Mouse (Mus musculus) liver, embryonic 11.5 days (tissue): ENCODE measurements around the gene Rfesd. TPM values are rescaled to one million over a fixed set of nuclear protein-coding genes. Genes with fewer than 3 reads are reported as not detected.
A peak's percentile ranks its signal among the peaks of the same experiment; 100 is the strongest.

Source experiments
- ATAC-seq: fragments of 200-750 bp; cut with Nextera tagmentation; replicated peaks from 2 replicates; pipeline ENCODE4 v1.8.0; 2017; ENCODE audit warnings: moderate number of reproducible peaks, mild to moderate bottlenecking, moderate TSS enrichment, moderate library complexity; ENCODE audit not compliant: low FRiP score
- DNase-seq: peaks from one replicate; pipeline ENCODE4 v3.0.0-alpha.2; 2017; ENCODE audit warnings: low spot score
- H3K27ac ChIP-seq: fragments of 300-500 bp; sonication (generic); 2 replicates; pipeline ENCODE4 v1.5.1; 2014; ENCODE audit warnings: mild to moderate bottlenecking, low read depth, low read length, control low read depth
- H3K27me3 ChIP-seq: fragments of 300-500 bp; sonication (generic); replicated peaks from 2 replicates; pipeline ENCODE4 v1.6.1; 2014; ENCODE audit warnings: low read length, mixed read lengths; ENCODE audit not compliant: control insufficient read depth, insufficient read depth
- H3K36me3 ChIP-seq: fragments of 300-500 bp; sonication (generic); 2 replicates; pipeline ENCODE4 v1.6.1; 2014; ENCODE audit warnings: mild to moderate bottlenecking, low read length, moderate library complexity, mixed read lengths; ENCODE audit not compliant: control insufficient read depth, insufficient read depth
- H3K4me1 ChIP-seq: fragments of 300-500 bp; sonication (generic); replicated peaks from 2 replicates; pipeline ENCODE4 v1.6.1; 2014; ENCODE audit warnings: low read length, mixed read lengths; ENCODE audit not compliant: control insufficient read depth, insufficient read depth
- H3K4me2 ChIP-seq: fragments of 300-500 bp; sonication (generic); 2 replicates; pipeline ENCODE4 v1.6.1; 2014; ENCODE audit warnings: mild to moderate bottlenecking, control low read depth, moderate library complexity
- H3K4me3 ChIP-seq: fragments of 300-500 bp; sonication (generic); 2 replicates; pipeline ENCODE4 v1.5.1; 2014; ENCODE audit warnings: low read depth, low read length, control low read depth
- H3K9ac ChIP-seq: fragments of 300-500 bp; sonication (generic); 2 replicates; pipeline ENCODE4 v1.6.1; 2014; ENCODE audit warnings: low read depth, low read length, control low read depth
- H3K9me3 ChIP-seq: fragments of 300-500 bp; sonication (generic); 2 replicates; pipeline ENCODE4 v1.6.1; 2016; ENCODE audit warnings: low read length, inconsistent platforms, mixed read lengths; ENCODE audit not compliant: control insufficient read depth
- whole genome bisulfite sequencing: fragments of 180-500 bp; shearing (Covaris S2); extraction: QIAGEN DNeasy Blood & Tissue Kit; methylation state at CpG from one replicate; pipeline ENCODE4 v1.1.7; 2014; 5-methylcytosine and 5-hydroxymethylcytosine counted together
- polyA plus RNA-seq: library from polyadenylated mRNA; unstranded; fragments of >200 nt; fragmentation: Nextera tagmentation; extraction: Ambion mirVana; gene quantifications from 2 replicates; pipeline ENCODE4 v1.2.1, GENCODE M21; 2014

Rfesd gene
- polyA plus RNA-seq, 1 experiment from 2014 or later = 183 TPM

- H3K4me3 ChIP-seq = no peak overlapping the region
- DNase-seq (no peak), ATAC-seq (peak; percentile 75)
- no peaks in the 10 kb centered on the region for H3K9me3 ChIP-seq
- no peaks in the 10 kb centered on the region for H3K27me3 ChIP-seq
- no peak overlapping the region for H3K4me2 ChIP-seq
- no peak overlapping the region for H3K9ac ChIP-seq
- H3K27ac ChIP-seq = no peak overlapping the region
- H3K36me3 ChIP-seq = no peaks in the 10 kb centered on the region
- H3K4me1 ChIP-seq = 0 out of 2 replicates have a peak, but pooled peaks cover 6% of the 10 kb centered on the region
- WGBS = 47% methylated on average over 3 of the region's 3 CpGs
Measured at GRCm38 (mm10) chr13:76003272-76003671, 15.2 kb downstream of the Rfesd start.

- no peaks in the 10 kb centered on the region; the same call in none of the 2 replicates for H3K9me3 ChIP-seq
- no peak overlapping the region for H3K4me2 ChIP-seq
- no peaks in the 10 kb centered on the region for H3K27me3 ChIP-seq
- H3K36me3 ChIP-seq = no peaks in the 10 kb centered on the region
- H3K27ac ChIP-seq = no peak overlapping the region
- H3K4me1 ChIP-seq = no peaks in the 10 kb centered on the region
- 70% methylated on average over 9 of the region's 9 CpGs for WGBS
- DNase-seq = no peak
- H3K9ac ChIP-seq = no peak overlapping the region
- H3K4me3 ChIP-seq = no peak overlapping the region
- no peak for ATAC-seq
Measured at GRCm38 (mm10) chr13:75992169-75993028, 26.1 kb downstream of the Rfesd start.

- ATAC-seq = no peak
- no peak for DNase-seq
- 75% methylated on average over 1 of the region's 1 CpGs for WGBS
- H3K9ac ChIP-seq = no peak overlapping the region
- no peaks in the 10 kb centered on the region for H3K4me1 ChIP-seq
- no peaks in the 10 kb centered on the region for H3K9me3 ChIP-seq
- no peak overlapping the region for H3K4me2 ChIP-seq
- H3K27ac ChIP-seq = no peak overlapping the region
- no peak overlapping the region for H3K4me3 ChIP-seq
- H3K36me3 ChIP-seq = no peaks in the 10 kb centered on the region
- H3K27me3 ChIP-seq = no peaks in the 10 kb centered on the region
Measured at GRCm38 (mm10) chr13:75988096-75988495, 30.4 kb downstream of the Rfesd start.

- no peak overlapping the region for H3K27ac ChIP-seq
- no peak overlapping the region for H3K9ac ChIP-seq
- no peak for DNase-seq
- H3K4me1 ChIP-seq = no peaks in the 10 kb centered on the region
- H3K27me3 ChIP-seq = no peaks in the 10 kb centered on the region
- H3K9me3 ChIP-seq = no peaks in the 10 kb centered on the region
- no peak for ATAC-seq
- no peak overlapping the region for H3K4me2 ChIP-seq
- H3K4me3 ChIP-seq = no peak overlapping the region
- no peaks in the 10 kb centered on the region for H3K36me3 ChIP-seq
Measured at GRCm38 (mm10) chr13:75981901-75982300, 36.6 kb downstream of the Rfesd start.

- ATAC-seq (no peak; the same call in 1 of the 2 replicates), DNase-seq (no peak)
- Histone ChIP-seq H3K27ac (no peak overlapping the region), H3K4me3 (no peak overlapping the region), H3K4me1 (no peaks in the 10 kb centered on the region), H3K9ac (no peak overlapping the region), H3K36me3 (no peaks in the 10 kb centered on the region), H3K9me3 (no peaks in the 10 kb centered on the region), H3K27me3 (no peaks in the 10 kb centered on the region), H3K4me2 (no peak overlapping the region)
- WGBS = 85% methylated on average over 2 of the region's 2 CpGs
Measured at GRCm38 (mm10) chr13:75976649-75977048, 41.9 kb downstream of the Rfesd start.

GRCm38 (mm10) chr13:75976218-75976617 lies 42.3 kb downstream of the Rfesd start:
- Histone ChIP-seq H3K9me3 (no peaks in the 10 kb centered on the region), H3K36me3 (no peaks in the 10 kb centered on the region), H3K4me2 (no peak overlapping the region), H3K27me3 (no peaks in the 10 kb centered on the region), H3K4me1 (no peaks in the 10 kb centered on the region), H3K9ac (no peak overlapping the region), H3K27ac (no peak overlapping the region), H3K4me3 (no peak overlapping the region)
- DNase-seq = no peak
- no peak for ATAC-seq
- WGBS = 60% methylated on average over 2 of the region's 2 CpGs

GRCm38 (mm10) chr13:75975629-75976028 lies 42.9 kb downstream of the Rfesd start:
- no peaks in the 10 kb centered on the region for H3K27me3 ChIP-seq
- ATAC-seq = no peak
- no peak overlapping the region for H3K9ac ChIP-seq
- H3K4me1 ChIP-seq = no peaks in the 10 kb centered on the region
- H3K4me2 ChIP-seq = no peak overlapping the region
- H3K27ac ChIP-seq = no peak overlapping the region
- DNase-seq = no peak
- H3K36me3 ChIP-seq = no peaks in the 10 kb centered on the region
- H3K9me3 ChIP-seq = no peaks in the 10 kb centered on the region
- 66% methylated on average over 1 of the region's 1 CpGs for WGBS
- no peak overlapping the region for H3K4me3 ChIP-seq

- Histone ChIP-seq H3K27ac (no peak overlapping the region), H3K9ac (no peak overlapping the region), H3K27me3 (no peaks in the 10 kb centered on the region), H3K4me3 (no peak overlapping the region), H3K36me3 (no peaks in the 10 kb centered on the region), H3K4me1 (no peaks in the 10 kb centered on the region), H3K4me2 (no peak overlapping the region), H3K9me3 (no peaks in the 10 kb centered on the region)
- no peak for DNase-seq
- 69% methylated on average over 2 of the region's 2 CpGs for WGBS
- no peak for ATAC-seq
Measured at GRCm38 (mm10) chr13:75974481-75974880, 44.0 kb downstream of the Rfesd start.

GRCm38 (mm10) chr13:75966850-75967249 lies 51.7 kb downstream of the Rfesd start, which contains the start of gene Spata9:
Gene Spata9 (plus strand): TSS chr13:75967150.
- Histone ChIP-seq H3K9ac (no peak within 1 kb of the TSS), H3K27me3 (no peaks in the 10 kb centered on the region), H3K9me3 (no peaks in the 10 kb centered on the region; the same call in 1 of the 2 replicates), H3K27ac (no peak within 1 kb of the TSS), H3K4me3 (no peak within 1 kb of the TSS), H3K36me3 (no peaks in the 10 kb centered on the region), H3K4me1 (no peaks in the 10 kb centered on the region), H3K4me2 (no peak within 1 kb of the TSS)
- 86% methylated on average over 1 of the region's 1 CpGs for WGBS
- ATAC-seq (no peak), DNase-seq (no peak)
